Mouse (Mus musculus) ES-Bruce4 (cell line): ENCODE measurements around the gene Sdr42e1. TPM values are rescaled to one million over a fixed set of nuclear protein-coding genes. Genes with fewer than 3 reads are reported as not detected.

Source experiments
- H3K27ac ChIP-seq: 2 replicates; pipeline ENCODE4 v1.5.1; 2012; ENCODE audit warnings: low read length, inconsistent platforms; ENCODE audit not compliant: insufficient read depth
- H3K27me3 ChIP-seq: 2 replicates; pipeline ENCODE4 v1.6.1; 2012; ENCODE audit warnings: mild to moderate bottlenecking, low read length, inconsistent platforms; ENCODE audit not compliant: control insufficient read depth, poor library complexity, insufficient read depth, severe bottlenecking
- H3K36me3 ChIP-seq: 2 replicates; pipeline ENCODE4 v1.6.1; 2012; ENCODE audit warnings: inconsistent platforms, mild to moderate bottlenecking, low read length, moderate library complexity; ENCODE audit not compliant: control insufficient read depth, poor library complexity, insufficient read depth, severe bottlenecking
- H3K4me1 ChIP-seq: one replicate; pipeline ENCODE4 v1.8.1; 2011; ENCODE audit warnings: low read length; ENCODE audit not compliant: control insufficient read depth, insufficient read depth
- H3K4me3 ChIP-seq: 2 replicates; pipeline ENCODE4 v1.5.1; 2011; ENCODE audit warnings: low read depth, mild to moderate bottlenecking, low read length
- H3K9ac ChIP-seq: 2 replicates; pipeline ENCODE4 v1.6.1; 2012; ENCODE audit warnings: low read depth, mild to moderate bottlenecking, inconsistent platforms; ENCODE audit not compliant: poor library complexity, severe bottlenecking
- H3K9me3 ChIP-seq: replicated peaks from 2 replicates; pipeline ENCODE4 v1.6.1; 2012; ENCODE audit warnings: mild to moderate bottlenecking, low read length, inconsistent platforms; ENCODE audit not compliant: control insufficient read depth, poor library complexity, insufficient read depth, severe bottlenecking
- CTCF ChIP-seq: IDR thresholded peaks from one replicate; pipeline ENCODE4 v1.8.1; 2011; ENCODE audit warnings: low read depth, low read length
- EP300 ChIP-seq: IDR thresholded peaks from 2 replicates; pipeline ENCODE4 v1.6.1; 2011; ENCODE audit warnings: low read depth, low read length; ENCODE audit not compliant: insufficient read depth
- POLR2A ChIP-seq: IDR thresholded peaks from one replicate; pipeline ENCODE4 v1.8.1; 2011; ENCODE audit warnings: low read length; ENCODE audit not compliant: insufficient read depth
- polyA plus RNA-seq: library from polyadenylated mRNA; stranded (reverse); fragments of >200 nt; gene quantifications from 2 replicates; pipeline ENCODE4 v1.2.4, GENCODE M21; 2011; ENCODE audit warnings: low read depth; ENCODE audit not compliant: missing spikeins, insufficient read depth, insufficient read length

The Sdr42e1 gene
- polyA plus RNA-seq, 1 experiment: 0.22 TPM

GRCm38 (mm10) chr8:117701859-117702258 is 28.4 kb upstream of the Sdr42e1 start, which contains the start of gene Hsd17b2:
Hsd17b2 (plus strand) TSS chr8:117701904.
- Histone ChIP-seq H3K27ac (no peak within 1 kb of the TSS), H3K4me1 (no peaks in the 10 kb centered on the region), H3K4me3 (no peak within 1 kb of the TSS), H3K27me3 (no peaks in the 10 kb centered on the region), H3K36me3 (no peaks in the 10 kb centered on the region), H3K9ac (no peak within 1 kb of the TSS), H3K9me3 (no peaks in the 10 kb centered on the region)
- TF ChIP-seq EP300 (no peak), POLR2A (no peak), CTCF (no peak)

GRCm38 (mm10) chr8:117701246-117701645 is 27.8 kb upstream of the Sdr42e1 start:
- TF ChIP-seq POLR2A: no peak
- no peak for TF ChIP-seq CTCF
- no peak for TF ChIP-seq EP300
- Histone ChIP-seq H3K27me3 (no peaks in the 10 kb centered on the region), H3K9me3 (no peaks in the 10 kb centered on the region), H3K4me3 (no peak overlapping the region), H3K4me1 (no peaks in the 10 kb centered on the region), H3K9ac (no peak overlapping the region), H3K27ac (no peak overlapping the region), H3K36me3 (no peaks in the 10 kb centered on the region)

- no peaks in the 10 kb centered on the region for H3K9me3 ChIP-seq
- H3K9ac ChIP-seq: no peak overlapping the region
- no peak overlapping the region for H3K27ac ChIP-seq
- TF ChIP-seq POLR2A (no peak), EP300 (no peak), CTCF (no peak)
- H3K27me3 ChIP-seq: no peaks in the 10 kb centered on the region
- no peaks in the 10 kb centered on the region for H3K36me3 ChIP-seq
- no peak overlapping the region for H3K4me3 ChIP-seq
- no peaks in the 10 kb centered on the region for H3K4me1 ChIP-seq
Measured at GRCm38 (mm10) chr8:117700699-117701098, 27.2 kb upstream of the Sdr42e1 start.

- H3K9me3 ChIP-seq: peaks cover 10% of the 10 kb centered on the region
- H3K4me1 ChIP-seq: no peaks in the 10 kb centered on the region
- H3K9ac ChIP-seq: no peak overlapping the region
- no peak overlapping the region for H3K4me3 ChIP-seq
- no peak overlapping the region for H3K27ac ChIP-seq
- H3K27me3 ChIP-seq: 0 out of 2 replicates have a peak, but pooled peaks cover 2% of the 10 kb centered on the region
- no peaks in the 10 kb centered on the region for H3K36me3 ChIP-seq
- TF ChIP-seq EP300: no peak
- no peak for TF ChIP-seq POLR2A
- TF ChIP-seq CTCF: peak; percentile 82
Measured at GRCm38 (mm10) chr8:117697248-117697647, 23.8 kb upstream of the Sdr42e1 start.

GRCm38 (mm10) chr8:117695636-117696035 is 22.1 kb upstream of the Sdr42e1 start:
- H3K4me3 ChIP-seq: no peak overlapping the region
- TF ChIP-seq EP300 (no peak), POLR2A (no peak), CTCF (no peak)
- no peak overlapping the region for H3K9ac ChIP-seq
- H3K36me3 ChIP-seq: no peaks in the 10 kb centered on the region
- H3K27me3 ChIP-seq: 0 out of 2 replicates have a peak, but pooled peaks cover 2% of the 10 kb centered on the region
- H3K9me3 ChIP-seq: peaks cover 10% of the 10 kb centered on the region
- no peak overlapping the region for H3K27ac ChIP-seq
- H3K4me1 ChIP-seq: no peaks in the 10 kb centered on the region

- Histone ChIP-seq H3K9ac (no peak overlapping the region), H3K4me3 (no peak overlapping the region), H3K27me3 (0 out of 2 replicates have a peak, but pooled peaks cover 2% of the 10 kb centered on the region), H3K36me3 (no peaks in the 10 kb centered on the region), H3K4me1 (no peaks in the 10 kb centered on the region), H3K9me3 (peaks cover 10% of the 10 kb centered on the region), H3K27ac (no peak overlapping the region)
- TF ChIP-seq EP300 (no peak), CTCF (no peak), POLR2A (no peak)
Measured at GRCm38 (mm10) chr8:117692131-117692530, 18.6 kb upstream of the Sdr42e1 start.

- Histone ChIP-seq H3K27me3 (0 out of 2 replicates have a peak, but pooled peaks cover 2% of the 10 kb centered on the region), H3K9me3 (no peaks in the 10 kb centered on the region), H3K4me3 (no peak overlapping the region), H3K36me3 (no peaks in the 10 kb centered on the region), H3K4me1 (no peaks in the 10 kb centered on the region), H3K9ac (no peak overlapping the region), H3K27ac (no peak overlapping the region)
- no peak for TF ChIP-seq POLR2A
- no peak for TF ChIP-seq EP300
- TF ChIP-seq CTCF: no peak
Measured at GRCm38 (mm10) chr8:117687890-117688289, 14.4 kb upstream of the Sdr42e1 start.
